Mouse (Mus musculus) layer of hippocampus, postnatal 10 days (tissue): ENCODE measurements around the gene Tmpo. TPM values are rescaled to one million over a fixed set of nuclear protein-coding genes. Genes with fewer than 3 reads are reported as not detected.

Experiments
- DNase-seq, 2 experiments: peaks; one replicate each; pipeline ENCODE4 v3.0.0; 2021; ENCODE audit warnings: low spot score in 2 of 2
- long read RNA-seq: library from polyadenylated mRNA; stranded (forward); transcript quantifications from one replicate; pipeline ENCODE4 v2.0.0, GENCODE M21; 2023
- total RNA-seq, 2 experiments: library from RNA; stranded (reverse); gene quantifications; 2 replicates each; pipeline ENCODE4 v1.2.3; 2021

Tmpo gene
- 10 to 100 TPM; 45.0 to 53.2 TPM for total RNA-seq
- long read RNA-seq, full-length matches to known transcripts = 23 of 27 reads
- long read RNA-seq, partial matches to known transcripts = 0 of 27 reads
- long read RNA-seq, other reads (novel, unspliced or antisense) = 4 of 27 reads

GRCm38 (mm10) chr10:91180761-91181460, at the start of gene Tmpo:
TSS of gene Tmpo (minus strand) at chr10:91181315.
- DNase-seq = no peak

- no peak for DNase-seq
These were observed 49.3 kb upstream of the Tmpo start for GRCm38 (mm10) chr10:91230400-91230799.

- DNase-seq = peak; percentile 20 to 22
These were observed 48.4 kb upstream of the Tmpo start for GRCm38 (mm10) chr10:91229518-91229961.

- DNase-seq = no peak
These were observed 47.9 kb upstream of the Tmpo start for GRCm38 (mm10) chr10:91228924-91229517.

- no peak for DNase-seq
These were observed 45.9 kb upstream of the Tmpo start for GRCm38 (mm10) chr10:91227034-91227433.

GRCm38 (mm10) chr10:91222398-91223236, 41.5 kb upstream of the Tmpo start:
- DNase-seq = no peak

- DNase-seq = no peak
These were observed 28.0 kb upstream of the Tmpo start for GRCm38 (mm10) chr10:91208899-91209667.

GRCm38 (mm10) chr10:91208461-91208860, 27.3 kb upstream of the Tmpo start:
- no peak for DNase-seq

- no peak for DNase-seq
These were observed 26.2 kb upstream of the Tmpo start for GRCm38 (mm10) chr10:91207275-91207674.

GRCm38 (mm10) chr10:91205632-91206031, 24.5 kb upstream of the Tmpo start:
- DNase-seq = no peak

- DNase-seq = no peak
These were observed 19.5 kb upstream of the Tmpo start for GRCm38 (mm10) chr10:91200581-91200980.

GRCm38 (mm10) chr10:91199238-91199780, 18.2 kb upstream of the Tmpo start:
- DNase-seq = no peak

- no peak for DNase-seq
These were observed 16.6 kb upstream of the Tmpo start for GRCm38 (mm10) chr10:91197704-91198103.

GRCm38 (mm10) chr10:91196778-91197177, 15.7 kb upstream of the Tmpo start:
- DNase-seq = no peak

GRCm38 (mm10) chr10:91195680-91196079, 14.6 kb upstream of the Tmpo start:
- DNase-seq = no peak

GRCm38 (mm10) chr10:91195091-91195490, 14.0 kb upstream of the Tmpo start:
- no peak for DNase-seq

GRCm38 (mm10) chr10:91191851-91192250, 10.7 kb upstream of the Tmpo start:
- peak; percentile 32 to 53 for DNase-seq

GRCm38 (mm10) chr10:91189476-91189875, 8.4 kb upstream of the Tmpo start:
- DNase-seq = no peak

GRCm38 (mm10) chr10:91188684-91189287, 7.7 kb upstream of the Tmpo start:
- no peak for DNase-seq

GRCm38 (mm10) chr10:91187872-91188271, 6.8 kb upstream of the Tmpo start:
- peak; percentile 87 to 90 for DNase-seq
